Mouse (Mus musculus) CD4-positive, CD25-positive, alpha-beta regulatory T cell, adult 4 months (primary cell): Measurements from ENCODE around the gene Vax1. TPM values are rescaled to one million over a fixed set of nuclear protein-coding genes. Genes with fewer than 3 reads are reported as not detected.

Source experiments
- ATAC-seq: one replicate; pipeline ENCODE4 v1.8.0; 2017
- polyA plus RNA-seq, 2 experiments: library from polyadenylated mRNA; unstranded; fragments of 100-300 nt; shearing (Covaris generic); gene quantifications; one replicate each; pipeline ENCODE4 v1.2.1; 2017

The Vax1 gene
- not detected for polyA plus RNA-seq

GRCm38 (mm10) chr19:59169936-59170765 is at the start of gene Vax1:
Vax1 (minus strand) TSS chr19:59170056.
- ATAC-seq = no peak

GRCm38 (mm10) chr19:59218991-59219390 is 49.1 kb upstream of the Vax1 start, which contains the start of gene Kcnk18:
Kcnk18 (plus strand) TSS chr19:59219214.
- ATAC-seq = no peak

- ATAC-seq = no peak
Observed at GRCm38 (mm10) chr19:59216891-59217290, 47.0 kb upstream of the Vax1 start.

GRCm38 (mm10) chr19:59208986-59209385 is 39.1 kb upstream of the Vax1 start:
- no peak for ATAC-seq

- ATAC-seq = no peak
Observed at GRCm38 (mm10) chr19:59208475-59208874, 38.6 kb upstream of the Vax1 start.

- ATAC-seq = no peak
Observed at GRCm38 (mm10) chr19:59198161-59198560, 28.3 kb upstream of the Vax1 start.

- ATAC-seq = no peak
Observed at GRCm38 (mm10) chr19:59196111-59196666, 26.3 kb upstream of the Vax1 start.

- ATAC-seq = no peak
Observed at GRCm38 (mm10) chr19:59195181-59195770, 25.4 kb upstream of the Vax1 start.

GRCm38 (mm10) chr19:59193986-59194820 is 24.3 kb upstream of the Vax1 start:
- no peak for ATAC-seq

- no peak for ATAC-seq
Observed at GRCm38 (mm10) chr19:59193456-59193855, 23.6 kb upstream of the Vax1 start.

- no peak for ATAC-seq
Observed at GRCm38 (mm10) chr19:59192491-59192890, 22.6 kb upstream of the Vax1 start.

GRCm38 (mm10) chr19:59191123-59191505 is 21.3 kb upstream of the Vax1 start:
- ATAC-seq = no peak

- no peak for ATAC-seq
Observed at GRCm38 (mm10) chr19:59190431-59191122, 20.7 kb upstream of the Vax1 start.

- ATAC-seq = no peak
Observed at GRCm38 (mm10) chr19:59188981-59189380, 19.1 kb upstream of the Vax1 start.

GRCm38 (mm10) chr19:59184000-59184399 is 14.1 kb upstream of the Vax1 start:
- ATAC-seq = no peak

GRCm38 (mm10) chr19:59173341-59174015 is 3.6 kb upstream of the Vax1 start:
- no peak for ATAC-seq

GRCm38 (mm10) chr19:59172781-59173180 is 2.9 kb upstream of the Vax1 start:
- ATAC-seq = no peak

- ATAC-seq = no peak
Observed at GRCm38 (mm10) chr19:59171871-59172245, 2.0 kb upstream of the Vax1 start.

GRCm38 (mm10) chr19:59171151-59171870 is 1.5 kb upstream of the Vax1 start:
- ATAC-seq = no peak

- no peak for ATAC-seq
Observed at GRCm38 (mm10) chr19:59170766-59171095, 875 bp upstream of the Vax1 start.
